In the genomic region with DNA sequence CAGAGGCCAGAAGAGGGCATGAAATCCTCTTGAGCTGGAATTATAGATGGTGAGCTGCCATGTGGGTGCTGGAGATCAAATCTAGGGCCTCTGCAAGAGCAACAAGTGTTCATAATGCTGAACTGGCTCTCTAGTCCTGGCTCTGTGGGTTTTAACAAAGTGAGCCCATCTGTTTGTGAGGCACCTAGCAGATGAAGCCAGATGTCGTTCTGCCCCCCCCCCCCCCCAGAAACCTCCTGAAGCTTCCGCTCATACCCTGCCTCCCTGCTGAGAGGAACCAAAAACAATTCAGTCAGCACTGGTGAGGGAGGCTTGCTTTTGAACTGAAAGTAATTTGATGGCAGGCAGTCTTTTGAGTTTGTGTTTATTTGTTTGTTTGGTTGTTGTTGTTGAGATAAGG, we compare ENCODE assay signal across 21 mouse cellular contexts. TPM values are rescaled to one million over a fixed set of nuclear protein-coding genes. Genes with fewer than 3 reads are reported as not detected.
DNase-seq lines count a peak whose midpoint lies in the region; ATAC-seq and TF ChIP-seq lines count a peak whose summit lies in the region.
"Had no signal": no experiment of that assay in that cellular context is flagged by ENCODE, and none has a peak within 500 bp of the region (broad histone marks: within the 10 kb centered on the region; RNA-seq: fewer than 3 reads in every experiment).

No protein-coding gene starts in this region.

- H3K9me3 ChIP-seq in embryonic facial prominence, embryonic 14.5 days (ENCODE audit: control insufficient read depth, low read length): no peaks in the 10 kb centered on the region
- H3K9me3 ChIP-seq in embryonic facial prominence, embryonic 10.5 days: no peaks in the 10 kb centered on the region; the same call in 1 of the 2 replicates
- H3K9me3 ChIP-seq: embryonic facial prominence, embryonic 15.5 days; heart, embryonic 15.5 days; hindbrain, embryonic 13.5 days had no signal

- TF ChIP-seq POLR2A in thymus, adult 2 months (IDR thresholded peaks at IDR 0.05; ENCODE audit: control insufficient read depth, extremely low read depth, insufficient read depth, low read length, poor library complexity): no peak

- no peak overlapping the region for H3K4me2 ChIP-seq in embryonic facial prominence, embryonic 14.5 days (ENCODE audit: low read depth, low read length)
- H3K4me2 ChIP-seq: embryonic facial prominence, embryonic 15.5 days; heart, embryonic 11.5 days; heart, embryonic 15.5 days; hindbrain, embryonic 13.5 days had no signal

- no peaks in the 10 kb centered on the region for H3K27me3 ChIP-seq in embryonic facial prominence, embryonic 14.5 days (replicated peaks; ENCODE audit: control insufficient read depth, insufficient read depth, low read length)
- H3K27me3 ChIP-seq in embryonic facial prominence, embryonic 10.5 days (replicated peaks; ENCODE audit: low read depth, poor library complexity, severe bottlenecking): no peaks in the 10 kb centered on the region
- no peaks in the 10 kb centered on the region for H3K27me3 ChIP-seq in thymus, adult 2 months (ENCODE audit: control insufficient read depth, insufficient read depth, low read length)
- H3K27me3 ChIP-seq: embryonic facial prominence, embryonic 15.5 days; heart, embryonic 15.5 days; hindbrain, embryonic 13.5 days had no signal

- WGBS in embryonic facial prominence, embryonic 14.5 days: 25% methylated on average over 2 of the region's 2 CpGs
- 50% methylated on average over 2 of the region's 2 CpGs for WGBS in embryonic facial prominence, embryonic 10.5 days
- WGBS in thymus, adult 2 months: 19% methylated on average over 2 of the region's 2 CpGs

- no peaks in the 10 kb centered on the region for H3K36me3 ChIP-seq in embryonic facial prominence, embryonic 14.5 days (ENCODE audit: control insufficient read depth, insufficient read depth, low read length)
- no peaks in the 10 kb centered on the region for H3K36me3 ChIP-seq in embryonic facial prominence, embryonic 10.5 days (replicated peaks)
- H3K36me3 ChIP-seq in thymus, adult 2 months (ENCODE audit: control insufficient read depth, insufficient read depth, low read length): no peaks in the 10 kb centered on the region
- H3K36me3 ChIP-seq: embryonic facial prominence, embryonic 15.5 days; heart, embryonic 15.5 days; hindbrain, embryonic 10.5 days; hindbrain, embryonic 13.5 days had no signal

- TF ChIP-seq CTCF in thymus, adult 2 months (IDR thresholded peaks at IDR 0.05; ENCODE audit: borderline replicate concordance, control insufficient read depth, extremely low read depth, insufficient read depth, low read length, poor library complexity): no peak

- DNase-seq in embryonic facial prominence, embryonic 14.5 days (ENCODE audit: low spot score): no peak
- DNase-seq in embryonic facial prominence, embryonic 10.5 days (ENCODE audit: low spot score): no peak
- no peak for DNase-seq in thymus, adult 2 months
- no peak for DNase-seq in thymus, adult 18-20 months
- DNase-seq in naive thymus-derived CD4-positive, alpha-beta T cell, adult 2 months (ENCODE audit: low read depth): peak; percentile 47
- peak; percentile 26 for DNase-seq in thymus, postnatal 4 days
- DNase-seq: adrenal gland, adult 8-10 months; cerebellum, adult 11-12 months; gastrocnemius, postnatal 14 days; heart, adult 11 months had no signal

- no peak for ATAC-seq in embryonic facial prominence, embryonic 14.5 days (ENCODE audit: low read depth)
- ATAC-seq in CD4-positive, CD25-positive, alpha-beta regulatory T cell, adult 4 months: no peak
- ATAC-seq in monocyte, adult 5-6 weeks (replicated peaks; ENCODE audit: insufficient number of reproducible peaks, low FRiP score, low TSS enrichment, poor library complexity, severe bottlenecking): no peak
- ATAC-seq: forebrain, embryonic 14.5 days; forebrain, postnatal 0 days; hindbrain, embryonic 16.5 days had no signal

- 0 out of 2 replicates have a peak overlapping the region, but pooled peaks have one; percentile 21 for H3K27ac ChIP-seq in embryonic facial prominence, embryonic 14.5 days (replicated peaks; ENCODE audit: low read depth, low read length)
- no peak overlapping the region for H3K27ac ChIP-seq in embryonic facial prominence, embryonic 10.5 days (replicated peaks)
- peak overlapping the region; percentile 94 for H3K27ac ChIP-seq in thymus, adult 2 months (ENCODE audit: control insufficient read depth, insufficient read depth, low read length)
- H3K27ac ChIP-seq: embryonic facial prominence, embryonic 15.5 days; gastrocnemius, adult 2 months; heart, embryonic 15.5 days; hindbrain, embryonic 10.5 days; hindbrain, embryonic 13.5 days had no signal

- H3K4me1 ChIP-seq in embryonic facial prominence, embryonic 14.5 days (ENCODE audit: control insufficient read depth, insufficient read depth, low read length): no peaks in the 10 kb centered on the region
- no peaks in the 10 kb centered on the region for H3K4me1 ChIP-seq in embryonic facial prominence, embryonic 10.5 days
- H3K4me1 ChIP-seq in thymus, adult 2 months (replicated peaks; ENCODE audit: control insufficient read depth, insufficient read depth, low read length): peaks cover 9% of the 10 kb centered on the region
- H3K4me1 ChIP-seq: embryonic facial prominence, embryonic 15.5 days; heart, embryonic 15.5 days; hindbrain, embryonic 10.5 days; hindbrain, embryonic 13.5 days had no signal

- H3K4me3 ChIP-seq in embryonic facial prominence, embryonic 14.5 days (ENCODE audit: low read depth, low read length): no peak overlapping the region
- no peak overlapping the region for H3K4me3 ChIP-seq in embryonic facial prominence, embryonic 10.5 days
- H3K4me3 ChIP-seq in thymus, adult 2 months (ENCODE audit: control insufficient read depth, insufficient read depth, low read length): no peak overlapping the region
- H3K4me3 ChIP-seq: embryonic facial prominence, embryonic 15.5 days; gastrocnemius, adult 2 months; heart, embryonic 15.5 days; hindbrain, embryonic 10.5 days; hindbrain, embryonic 13.5 days had no signal

- no peak overlapping the region for H3K9ac ChIP-seq in embryonic facial prominence, embryonic 14.5 days (ENCODE audit: low read depth, low read length)
- H3K9ac ChIP-seq: embryonic facial prominence, embryonic 15.5 days; forebrain, postnatal 0 days; heart, embryonic 15.5 days; hindbrain, embryonic 13.5 days had no signal

RNA-seq across cellular contexts. Expression of gene Znrf3, which starts 23.8 kb away (rescaled TPM):
- polyA plus RNA-seq in embryonic facial prominence, embryonic 14.5 days (2014; fragmentation: Nextera tagmentation; extraction: Ambion mirVana): 9.2 and 10.2 TPM in 2 replicates
- polyA plus RNA-seq in embryonic facial prominence, embryonic 10.5 days (2016; fragmentation: Nextera tagmentation; extraction: Ambion mirVana): 13.1 and 13.8 TPM in 2 replicates
- 17.3 and 22.4 TPM in 2 replicates for polyA plus RNA-seq in thymus, adult 2 months (2012; rRNA removed)
- 10 to 100 TPM; 21.3 to 24.1 TPM for polyA plus RNA-seq in CD4-positive, CD25-positive, alpha-beta regulatory T cell, adult 4 months (2017; shearing (Covaris generic))
- total RNA-seq in monocyte, adult 5-6 weeks (2017): 3.1 to 7.9 TPM (median 3.1 TPM) in 3 replicates

RNA-seq across cellular contexts. Expression of gene Xbp1, which starts 52.0 kb away (rescaled TPM):
- polyA plus RNA-seq in embryonic facial prominence, embryonic 14.5 days (2014; fragmentation: Nextera tagmentation; extraction: Ambion mirVana): 205 and 223 TPM in 2 replicates
- 119 and 129 TPM in 2 replicates for polyA plus RNA-seq in embryonic facial prominence, embryonic 10.5 days (2016; fragmentation: Nextera tagmentation; extraction: Ambion mirVana)
- 113 and 118 TPM in 2 replicates for polyA plus RNA-seq in thymus, adult 2 months (2012; rRNA removed)
- 10 to 100 TPM; 38.9 to 44.7 TPM for polyA plus RNA-seq in CD4-positive, CD25-positive, alpha-beta regulatory T cell, adult 4 months (2017; shearing (Covaris generic))
- 247 to 277 TPM (median 261 TPM) in 3 replicates for total RNA-seq in monocyte, adult 5-6 weeks (2017)

Comparison
In these comparisons a context has a peak if more than half of its experiments do, and no peak if none do; other contexts are left out.
1. DNase-seq: peak in naive thymus-derived CD4-positive, alpha-beta T cell, adult 2 months (single experiment) and thymus, postnatal 4 days (single experiment); none in embryonic facial prominence, embryonic 14.5 days (single experiment), embryonic facial prominence, embryonic 10.5 days (single experiment), thymus, adult 2 months (single experiment) and thymus, adult 18-20 months (0 of 2).